Comparison of ENCODE assay signal across 14 mouse cellular contexts in the genomic region with DNA sequence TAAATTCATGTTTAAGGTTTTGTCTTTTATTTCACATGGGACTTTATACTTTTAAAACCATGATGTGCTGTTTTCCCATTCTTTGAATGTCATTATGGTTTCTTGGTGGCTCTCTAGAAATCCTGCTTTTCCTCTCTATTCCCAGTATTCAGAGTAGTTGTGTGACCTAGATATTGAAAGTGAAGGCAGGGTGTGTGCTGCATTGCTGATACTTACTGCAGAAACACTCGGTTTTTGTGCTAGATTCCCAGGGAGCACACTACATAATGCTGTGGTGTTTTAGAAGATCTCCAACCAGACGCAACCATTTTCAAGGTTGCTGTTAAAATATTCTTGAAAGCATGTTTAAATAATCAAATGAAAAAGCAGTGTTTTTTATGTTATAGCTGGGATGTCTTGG.
"Had no signal": no experiment of that assay in that cellular context is flagged by ENCODE, and none has a peak within 500 bp of the region (broad histone marks: within the 10 kb centered on the region; RNA-seq: fewer than 3 reads in every experiment).

No protein-coding gene starts in this region.

- H3K4me3 ChIP-seq: limb, embryonic 15.5 days; liver, embryonic 12.5 days; midbrain, embryonic 12.5 days had no signal

- H3K27me3 ChIP-seq: limb, embryonic 15.5 days; liver, embryonic 12.5 days; midbrain, embryonic 12.5 days had no signal

- H3K4me2 ChIP-seq: limb, embryonic 15.5 days; liver, embryonic 12.5 days; lung, embryonic 14.5 days; midbrain, embryonic 12.5 days had no signal

- H3K9me3 ChIP-seq: limb, embryonic 15.5 days; liver, embryonic 12.5 days; midbrain, embryonic 12.5 days had no signal

- H3K36me3 ChIP-seq: limb, embryonic 15.5 days; liver, embryonic 12.5 days; midbrain, embryonic 12.5 days had no signal

- ATAC-seq: liver, embryonic 12.5 days had no signal

- H3K9ac ChIP-seq: limb, embryonic 15.5 days; liver, embryonic 12.5 days; lung, embryonic 14.5 days; midbrain, embryonic 12.5 days had no signal

- DNase-seq: kidney, adult 18-20 months; kidney, postnatal 10 days; layer of hippocampus, adult 9-11 months; layer of hippocampus, postnatal 36 days; lung, embryonic 14.5 days; lung, postnatal 10 days; lung, postnatal 4 days; right cerebral cortex, postnatal 4 days; spleen, adult 18-20 months; thymus, adult 18-20 months; thymus, postnatal 14 days had no signal

- H3K4me1 ChIP-seq: limb, embryonic 15.5 days; liver, embryonic 12.5 days; midbrain, embryonic 12.5 days had no signal

- H3K27ac ChIP-seq: limb, embryonic 15.5 days; liver, embryonic 12.5 days; midbrain, embryonic 12.5 days had no signal
